Mouse (Mus musculus) E14TG2a.4 (cell line): ENCODE data around the gene Glis3.

Experiments
- H3K27me3 ChIP-seq: 2 replicates; pipeline ENCODE4 v1.6.1; 2014; ENCODE audit warnings: low read length, control low read depth; ENCODE audit not compliant: insufficient read depth
- H3K36me3 ChIP-seq: 2 replicates; pipeline ENCODE4 v1.6.1; 2014; ENCODE audit warnings: low read length, control low read depth; ENCODE audit not compliant: insufficient read depth
- H3K4me1 ChIP-seq: replicated peaks from 2 replicates; pipeline ENCODE4 v1.6.1; 2014; ENCODE audit warnings: low read depth, low read length, control low read depth
- H3K4me3 ChIP-seq: replicated peaks from 2 replicates; pipeline ENCODE4 v1.5.1; 2014; ENCODE audit warnings: mild to moderate bottlenecking, low read length
- H3K9me3 ChIP-seq: 2 replicates; pipeline ENCODE4 v1.6.1; 2014; ENCODE audit warnings: low read length, control low read depth
- CTCF ChIP-seq: conservative IDR thresholded peaks from 2 replicates; pipeline ENCODE4 v1.5.1; 2014; ENCODE audit warnings: low read length
- NANOG ChIP-seq: IDR thresholded peaks from 2 replicates; pipeline ENCODE4 v1.6.1; 2014; ENCODE audit warnings: borderline replicate concordance, low read length, mixed read lengths
- POU5F1 ChIP-seq: IDR thresholded peaks from 2 replicates; pipeline ENCODE4 v1.6.1; 2014; ENCODE audit warnings: low read length, borderline replicate concordance

The Glis3 gene

DNA sequence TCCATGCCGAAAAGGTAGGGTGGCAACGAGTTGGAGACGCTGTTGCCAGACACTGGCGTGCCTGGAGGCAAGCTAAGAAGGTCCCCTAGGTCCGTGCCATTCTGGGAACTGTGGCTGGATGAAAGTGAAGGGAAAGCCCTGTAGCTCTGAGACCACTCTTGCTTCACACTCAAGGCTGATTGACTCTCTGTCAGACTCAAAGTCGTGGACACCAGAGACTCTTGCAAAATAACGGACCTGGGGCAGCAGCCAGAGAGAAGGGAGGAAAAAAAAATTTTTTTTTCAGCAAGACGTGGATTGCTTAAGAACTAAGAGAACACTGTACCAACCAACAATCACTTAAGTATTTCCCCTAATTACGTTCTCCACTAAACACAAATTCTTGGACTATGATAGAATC lies 148.1 kb downstream of the Glis3 start:
- Histone ChIP-seq H3K27me3 (no peaks in the 10 kb centered on the region), H3K36me3 (no peaks in the 10 kb centered on the region), H3K4me3 (no peak overlapping the region), H3K4me1 (peaks cover 4% of the 10 kb centered on the region; the same call in 1 of the 2 replicates), H3K9me3 (peaks cover 5% of the 10 kb centered on the region)
- TF ChIP-seq NANOG: no peak
- no peak for TF ChIP-seq POU5F1
- TF ChIP-seq CTCF: no peak

DNA sequence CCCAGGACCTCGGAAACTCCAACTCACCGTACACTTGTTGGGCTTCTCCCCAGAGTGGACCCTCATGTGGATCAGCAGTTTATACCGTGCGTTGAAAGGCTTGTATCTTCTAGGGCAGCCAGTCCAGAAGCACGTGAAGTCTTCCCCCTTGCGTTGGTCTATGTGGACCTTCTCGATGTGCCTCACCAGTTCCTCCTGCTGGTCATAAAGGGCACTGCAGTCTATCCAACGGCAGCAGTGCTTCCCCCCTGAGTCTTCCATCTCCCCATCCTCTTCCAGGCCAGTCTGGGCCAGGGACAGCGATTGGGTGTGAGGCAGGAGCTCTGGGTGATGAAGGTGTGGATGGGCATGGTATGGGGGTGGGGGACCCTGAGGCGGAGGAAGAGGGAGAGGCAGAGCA lies 149.0 kb downstream of the Glis3 start:
- Histone ChIP-seq H3K27me3 (no peaks in the 10 kb centered on the region), H3K36me3 (no peaks in the 10 kb centered on the region), H3K9me3 (peaks cover 3% of the 10 kb centered on the region; the same call in 1 of the 2 replicates), H3K4me1 (peaks cover 4% of the 10 kb centered on the region; the same call in 1 of the 2 replicates), H3K4me3 (peak overlapping the region; percentile 23; the same call in 1 of the 2 replicates)
- TF ChIP-seq CTCF: peak; percentile 70
- TF ChIP-seq NANOG: no peak
- no peak for TF ChIP-seq POU5F1

DNA sequence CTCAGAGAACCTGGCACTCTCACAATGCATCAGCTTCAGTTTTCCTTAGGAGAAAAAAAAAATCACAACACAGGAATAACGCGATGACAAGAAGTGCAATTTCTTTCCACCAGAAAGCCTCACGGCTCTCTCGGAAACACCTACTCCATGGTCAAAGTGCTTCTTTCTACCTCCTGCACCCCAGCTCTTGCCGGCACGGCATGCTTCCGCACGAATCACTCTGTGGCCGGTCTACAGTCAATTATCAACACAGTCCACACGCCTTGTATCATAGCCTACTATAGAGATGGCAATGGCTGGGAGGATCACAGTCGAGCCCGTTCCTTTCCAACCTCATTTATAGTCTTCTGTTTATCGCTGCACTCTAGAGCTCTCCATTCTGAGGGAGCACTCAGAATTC lies 150.9 kb downstream of the Glis3 start:
- Histone ChIP-seq H3K9me3 (peaks cover 3% of the 10 kb centered on the region; the same call in 1 of the 2 replicates), H3K36me3 (no peaks in the 10 kb centered on the region), H3K4me3 (no peak overlapping the region), H3K4me1 (peaks cover 4% of the 10 kb centered on the region; the same call in 1 of the 2 replicates), H3K27me3 (no peaks in the 10 kb centered on the region)
- TF ChIP-seq CTCF (no peak), NANOG (no peak), POU5F1 (no peak)

DNA sequence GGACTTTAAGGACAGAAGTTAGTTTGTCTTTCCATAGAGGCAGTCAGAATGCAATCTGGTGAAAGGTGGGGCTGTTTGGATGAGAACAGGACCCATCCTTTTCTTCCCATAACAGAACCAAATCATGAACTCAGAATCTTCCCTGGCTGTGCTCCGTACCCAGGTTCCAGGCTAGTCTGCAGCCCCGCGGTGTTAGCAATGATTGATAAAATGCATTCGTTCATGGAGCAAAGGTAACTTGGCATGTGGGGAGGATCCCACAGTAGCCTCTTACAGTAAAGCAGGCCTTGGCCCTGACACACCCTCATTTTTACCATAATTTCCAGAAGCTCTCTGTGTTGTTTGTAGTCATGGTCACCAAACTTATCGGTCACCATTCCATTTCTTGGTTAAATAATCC lies 152.4 kb downstream of the Glis3 start:
- Histone ChIP-seq H3K27me3 (no peaks in the 10 kb centered on the region), H3K9me3 (peaks cover 3% of the 10 kb centered on the region; the same call in 1 of the 2 replicates), H3K4me1 (peaks cover 4% of the 10 kb centered on the region; the same call in 1 of the 2 replicates), H3K4me3 (no peak overlapping the region), H3K36me3 (no peaks in the 10 kb centered on the region)
- no peak for TF ChIP-seq NANOG
- TF ChIP-seq CTCF: no peak
- TF ChIP-seq POU5F1: no peak

DNA sequence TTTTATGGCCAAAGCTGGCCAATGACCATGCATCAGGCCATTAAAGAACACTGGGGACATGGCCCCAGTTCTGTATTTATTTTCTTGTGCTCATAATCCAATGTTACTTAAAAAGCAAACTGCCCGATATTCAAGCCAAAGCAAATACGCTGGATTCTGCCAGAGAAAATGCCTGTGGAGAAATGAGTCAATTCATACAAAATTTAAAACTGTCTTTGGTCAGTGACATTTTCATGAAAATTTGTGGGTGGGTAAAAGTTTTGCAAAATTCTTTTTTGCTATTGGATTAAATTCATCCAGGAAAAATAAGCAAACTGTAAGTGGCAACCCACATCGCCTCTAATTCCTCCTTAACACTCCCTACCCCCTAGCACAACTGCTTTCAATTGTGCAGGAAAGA lies 154.5 kb downstream of the Glis3 start:
- Histone ChIP-seq H3K4me3 (no peak overlapping the region), H3K4me1 (0 out of 2 replicates have a peak, but pooled peaks cover under 1% of the 10 kb centered on the region), H3K27me3 (no peaks in the 10 kb centered on the region), H3K9me3 (no peaks in the 10 kb centered on the region), H3K36me3 (no peaks in the 10 kb centered on the region)
- TF ChIP-seq NANOG (no peak), CTCF (no peak), POU5F1 (no peak)

DNA sequence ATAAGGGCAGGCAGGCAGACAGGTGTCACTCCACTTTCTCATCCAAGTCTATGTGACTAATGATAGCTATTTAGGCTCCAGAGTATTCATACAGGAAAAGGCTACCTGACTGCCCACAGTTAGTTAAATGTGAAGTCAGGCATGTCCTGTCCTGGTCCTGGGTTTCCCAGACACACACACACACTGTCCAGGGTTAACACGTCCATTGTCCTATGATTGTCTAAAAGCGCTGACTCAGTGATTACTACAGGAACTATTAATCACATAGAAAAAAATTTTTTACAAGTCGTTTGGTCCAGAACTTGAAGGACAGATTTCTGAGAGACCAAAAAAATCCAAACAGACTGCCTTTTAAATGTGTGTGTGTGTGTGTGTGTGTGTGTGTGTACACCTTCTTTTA lies 157.6 kb downstream of the Glis3 start:
- Histone ChIP-seq H3K36me3 (no peaks in the 10 kb centered on the region), H3K9me3 (no peaks in the 10 kb centered on the region; the same call in 1 of the 2 replicates)

DNA sequence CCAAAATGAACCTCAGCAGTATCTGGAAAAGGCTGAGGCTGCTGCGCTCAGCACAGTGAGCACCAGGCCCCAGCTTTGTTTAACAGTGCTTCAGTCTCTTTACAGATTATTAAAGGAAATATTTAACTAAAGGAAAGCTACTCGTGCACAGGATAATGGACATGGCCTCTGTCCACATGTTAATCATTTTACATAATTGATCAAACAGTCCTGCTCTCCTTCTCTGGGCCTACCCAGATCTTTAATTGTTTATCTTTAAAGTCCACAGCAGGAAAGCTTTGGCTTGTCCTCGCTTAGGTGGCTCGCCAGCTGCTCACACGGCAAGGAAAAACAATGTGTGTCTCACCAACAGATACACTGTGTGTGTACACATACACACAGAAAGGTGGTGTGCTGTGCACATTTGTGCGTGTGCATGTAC lies 159.1 kb downstream of the Glis3 start:
- TF ChIP-seq CTCF (no peak), NANOG (no peak), POU5F1 (no peak)
- no peaks in the 10 kb centered on the region for H3K36me3 ChIP-seq
- H3K9me3 ChIP-seq: no peaks in the 10 kb centered on the region; the same call in 1 of the 2 replicates
- no peaks in the 10 kb centered on the region for H3K27me3 ChIP-seq
- 0 out of 2 replicates have a peak, but pooled peaks cover 3% of the 10 kb centered on the region for H3K4me1 ChIP-seq
- H3K4me3 ChIP-seq: no peak overlapping the region

More for the DNA sequence above, 157.6 kb downstream of the Glis3 start:
- TF ChIP-seq CTCF: no peak
- TF ChIP-seq POU5F1: no peak
- no peak for TF ChIP-seq NANOG
- Histone ChIP-seq H3K4me3 (no peak overlapping the region), H3K27me3 (no peaks in the 10 kb centered on the region), H3K4me1 (0 out of 2 replicates have a peak, but pooled peaks cover 3% of the 10 kb centered on the region)

DNA sequence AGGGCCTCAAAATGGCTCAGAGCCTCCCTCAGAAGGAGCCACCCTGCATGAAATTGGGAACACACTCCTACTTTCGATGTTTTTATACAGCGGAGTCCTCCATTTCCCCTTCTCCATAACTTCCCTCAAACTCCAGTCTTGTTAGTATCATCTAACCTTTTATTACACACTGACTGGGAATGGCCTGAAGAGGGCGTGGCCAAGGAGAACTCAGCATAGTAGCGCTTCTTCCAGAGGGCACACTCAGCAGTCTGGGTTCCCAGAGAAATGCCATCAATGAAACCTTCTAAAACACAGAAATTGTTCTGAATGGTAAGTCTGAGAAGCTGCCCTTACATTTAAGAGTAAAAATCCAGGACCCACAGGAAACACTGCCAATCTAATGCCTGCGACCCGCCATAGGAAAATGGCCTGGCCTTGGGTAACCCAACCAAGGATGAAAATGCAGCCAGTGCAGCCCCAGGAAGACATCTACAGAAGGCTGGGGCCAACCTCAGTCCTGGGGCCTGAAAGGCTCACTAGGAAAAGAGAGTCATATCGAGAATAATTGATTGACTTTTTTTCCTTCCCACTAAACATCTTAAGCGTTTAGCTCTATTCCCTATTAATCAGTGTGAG lies 159.6 kb downstream of the Glis3 start:
- H3K4me3 ChIP-seq: no peak overlapping the region
- no peaks in the 10 kb centered on the region for H3K36me3 ChIP-seq
- H3K9me3 ChIP-seq: no peaks in the 10 kb centered on the region; the same call in 1 of the 2 replicates
- 0 out of 2 replicates have a peak, but pooled peaks cover 3% of the 10 kb centered on the region for H3K4me1 ChIP-seq
- TF ChIP-seq CTCF: no peak
- TF ChIP-seq POU5F1: no peak
- TF ChIP-seq NANOG: no peak
- no peaks in the 10 kb centered on the region for H3K27me3 ChIP-seq
